Mouse (Mus musculus) embryonic facial prominence, embryonic 11.5 days (tissue): ENCODE measurements around the gene Olfr279. TPM values are rescaled to one million over a fixed set of nuclear protein-coding genes. Genes with fewer than 3 reads are reported as not detected.

Experiments used
- ATAC-seq: fragments of 200-750 bp; cut with Nextera tagmentation; replicated peaks from 2 replicates; pipeline ENCODE4 v1.8.0; 2017; ENCODE audit warnings: low read depth; ENCODE audit not compliant: insufficient number of reproducible peaks, low FRiP score, low TSS enrichment
- DNase-seq: peaks from one replicate; pipeline ENCODE4 v3.0.0-alpha.2; 2015; ENCODE audit warnings: low spot score
- H3K27ac ChIP-seq: fragments of 300-500 bp; sonication (generic); replicated peaks from 2 replicates; pipeline ENCODE4 v1.5.1; 2014; ENCODE audit warnings: mild to moderate bottlenecking, low read depth, low read length, control low read depth
- H3K27me3 ChIP-seq: fragments of 300-500 bp; sonication (generic); 2 replicates; pipeline ENCODE4 v1.6.1; 2014; ENCODE audit warnings: mild to moderate bottlenecking, low read length, moderate library complexity, mixed read lengths; ENCODE audit not compliant: control insufficient read depth, insufficient read depth
- H3K36me3 ChIP-seq: fragments of 300-500 bp; sonication (generic); replicated peaks from 2 replicates; pipeline ENCODE4 v1.6.1; 2014; ENCODE audit warnings: low read depth, mild to moderate bottlenecking, low read length, moderate library complexity, mixed read lengths; ENCODE audit not compliant: control insufficient read depth, insufficient read depth
- H3K4me1 ChIP-seq: fragments of 300-500 bp; sonication (generic); 2 replicates; pipeline ENCODE4 v1.6.1; 2014; ENCODE audit warnings: low read length, mixed read lengths; ENCODE audit not compliant: control insufficient read depth, insufficient read depth
- H3K4me2 ChIP-seq: fragments of 300-500 bp; sonication (generic); 2 replicates; pipeline ENCODE4 v1.6.1; 2014; ENCODE audit warnings: low read depth, mild to moderate bottlenecking, control low read depth, low read length, moderate library complexity
- H3K4me3 ChIP-seq: fragments of 300-500 bp; sonication (generic); 2 replicates; pipeline ENCODE4 v1.5.1; 2014; ENCODE audit warnings: low read depth, low read length, control low read depth
- H3K9ac ChIP-seq: fragments of 300-500 bp; sonication (generic); replicated peaks from 2 replicates; pipeline ENCODE4 v1.6.1; 2014; ENCODE audit warnings: mild to moderate bottlenecking, control low read depth, low read length
- H3K9me3 ChIP-seq: fragments of 300-500 bp; sonication (generic); replicated peaks from 2 replicates; pipeline ENCODE4 v1.6.1; 2016; ENCODE audit warnings: mild to moderate bottlenecking, low read length, inconsistent platforms, mixed read lengths; ENCODE audit not compliant: control insufficient read depth
- WGBS: fragments of 180-500 bp; shearing (Covaris S2); extraction: QIAGEN DNeasy Blood & Tissue Kit; methylation state at CpG from one replicate; pipeline ENCODE4 v1.1.7; 2014; 5-methylcytosine and 5-hydroxymethylcytosine counted together
- microRNA-seq: library from miRNA; unstranded; fragments of <30 nt; microRNA quantifications from one replicate; pipeline ENCODE4, GENCODE M21; 2016; ENCODE audit warnings: borderline number of aligned reads
- polyA plus RNA-seq: library from polyadenylated mRNA; unstranded; fragments of >200 nt; fragmentation: Nextera tagmentation; extraction: Ambion mirVana; gene quantifications from 2 replicates; pipeline ENCODE4 v1.2.1, GENCODE M21; 2014

The Olfr279 gene
- polyA plus RNA-seq, 1 experiment from 2014 or later: not detected

DNA sequence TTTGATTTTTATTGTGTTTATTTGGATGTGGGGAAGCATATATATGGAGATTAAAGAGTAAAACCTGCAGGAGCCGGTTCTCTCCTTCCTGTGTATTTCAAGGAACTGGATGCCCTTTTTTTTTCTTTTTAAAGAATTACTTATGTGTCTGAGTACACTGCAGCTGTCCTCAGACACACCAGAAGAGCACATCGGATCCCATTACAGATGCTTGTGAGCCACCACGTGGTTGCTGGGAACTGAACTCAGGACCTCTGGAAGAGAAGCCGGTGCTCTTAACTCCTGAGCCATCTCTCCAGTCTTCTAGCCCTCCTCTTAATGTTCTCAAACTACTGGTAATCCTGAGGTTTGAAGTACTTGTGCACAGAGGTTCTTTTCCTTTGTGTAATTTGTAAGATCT lies 45.7 kb downstream of the Olfr279 start:
- Histone ChIP-seq H3K27me3 (no peaks in the 10 kb centered on the region), H3K36me3 (peaks cover 7% of the 10 kb centered on the region), H3K9me3 (no peaks in the 10 kb centered on the region), H3K4me1 (no peaks in the 10 kb centered on the region), H3K4me2 (no peak overlapping the region), H3K9ac (no peak overlapping the region), H3K27ac (no peak overlapping the region), H3K4me3 (no peak overlapping the region)
- 74% methylated on average over 4 of the region's 4 CpGs for WGBS
- DNase-seq: no peak
- ATAC-seq: no peak

DNA sequence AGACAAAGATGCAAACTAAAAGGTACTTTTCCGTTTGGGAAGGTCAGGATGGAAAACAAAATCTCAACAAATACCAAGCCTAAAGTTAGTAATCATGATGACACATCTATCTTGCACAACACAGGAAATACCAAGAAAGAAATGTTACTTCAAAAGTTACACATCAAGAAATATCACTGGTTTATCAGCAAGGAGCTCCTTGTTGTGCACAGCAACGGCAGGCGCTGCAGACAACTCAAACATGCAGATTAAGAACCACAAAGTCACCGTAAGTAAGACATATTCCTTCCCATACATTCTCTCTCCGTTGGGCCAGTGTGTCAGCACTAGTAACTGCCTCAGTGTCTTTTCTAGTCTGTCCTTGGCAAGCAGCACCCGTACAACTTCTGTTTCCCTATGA lies 48.9 kb downstream of the Olfr279 start:
- Histone ChIP-seq H3K9ac (no peak overlapping the region), H3K36me3 (peaks cover 24% of the 10 kb centered on the region), H3K4me3 (no peak overlapping the region), H3K27me3 (no peaks in the 10 kb centered on the region), H3K9me3 (no peaks in the 10 kb centered on the region), H3K4me1 (no peaks in the 10 kb centered on the region), H3K4me2 (no peak overlapping the region), H3K27ac (no peak overlapping the region)
- no peak for ATAC-seq
- 92% methylated on average over 6 of the region's 6 CpGs for WGBS
- DNase-seq: no peak

DNA sequence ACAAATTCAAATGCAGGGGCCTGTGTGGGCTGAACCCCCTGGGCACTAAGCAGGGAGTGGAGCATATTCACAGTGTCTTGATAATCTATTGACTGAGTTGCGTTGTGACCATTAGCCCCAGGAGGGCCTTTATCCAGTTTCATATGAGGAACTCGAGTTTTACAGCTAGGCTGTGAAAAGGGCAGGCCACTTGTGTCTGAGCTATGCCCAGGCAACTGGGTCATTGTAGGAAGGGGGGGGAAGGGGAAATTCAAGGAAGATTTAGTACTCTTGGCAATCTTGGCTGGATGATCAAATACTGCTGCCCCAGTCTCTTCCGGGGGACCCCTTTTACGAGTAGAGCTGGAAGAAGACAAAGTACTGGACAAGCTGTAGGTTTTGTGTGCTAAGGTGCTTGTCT lies 51.1 kb downstream of the Olfr279 start:
- no peak overlapping the region for H3K4me3 ChIP-seq
- H3K9ac ChIP-seq: no peak overlapping the region
- ATAC-seq: no peak
- DNase-seq: no peak
- no peak overlapping the region for H3K27ac ChIP-seq
- peaks cover 24% of the 10 kb centered on the region for H3K36me3 ChIP-seq
- no peaks in the 10 kb centered on the region for H3K9me3 ChIP-seq
- WGBS: 94% methylated on average over 4 of the region's 4 CpGs
- H3K27me3 ChIP-seq: no peaks in the 10 kb centered on the region
- H3K4me1 ChIP-seq: no peaks in the 10 kb centered on the region
- H3K4me2 ChIP-seq: no peak overlapping the region

DNA sequence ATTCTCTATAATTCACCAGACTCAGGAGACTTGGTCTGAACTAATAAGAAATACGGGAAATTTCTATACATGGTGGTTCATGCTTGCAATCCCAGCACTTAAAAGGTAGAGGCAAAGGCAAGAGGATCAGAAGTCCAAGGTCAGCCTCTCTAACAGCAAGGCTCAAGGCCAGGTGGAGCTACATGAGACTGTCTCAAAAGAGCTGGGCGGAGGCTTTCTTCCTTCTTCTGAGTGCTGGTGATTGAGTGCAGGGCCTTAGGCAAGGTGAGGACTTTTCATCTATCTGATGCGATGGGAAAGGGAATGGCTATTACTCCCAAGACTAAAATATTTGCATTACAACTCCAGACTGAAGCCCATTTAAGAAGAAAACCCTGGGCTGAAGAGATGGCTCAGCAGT lies 52.9 kb downstream of the Olfr279 start:
- Histone ChIP-seq H3K4me3 (no peak overlapping the region), H3K36me3 (peaks cover 21% of the 10 kb centered on the region), H3K27ac (no peak overlapping the region), H3K9me3 (no peaks in the 10 kb centered on the region), H3K4me2 (no peak overlapping the region), H3K4me1 (no peaks in the 10 kb centered on the region), H3K9ac (no peak overlapping the region), H3K27me3 (no peaks in the 10 kb centered on the region)
- 94% methylated on average over 3 of the region's 3 CpGs for WGBS
- ATAC-seq: no peak
- DNase-seq: no peak

DNA sequence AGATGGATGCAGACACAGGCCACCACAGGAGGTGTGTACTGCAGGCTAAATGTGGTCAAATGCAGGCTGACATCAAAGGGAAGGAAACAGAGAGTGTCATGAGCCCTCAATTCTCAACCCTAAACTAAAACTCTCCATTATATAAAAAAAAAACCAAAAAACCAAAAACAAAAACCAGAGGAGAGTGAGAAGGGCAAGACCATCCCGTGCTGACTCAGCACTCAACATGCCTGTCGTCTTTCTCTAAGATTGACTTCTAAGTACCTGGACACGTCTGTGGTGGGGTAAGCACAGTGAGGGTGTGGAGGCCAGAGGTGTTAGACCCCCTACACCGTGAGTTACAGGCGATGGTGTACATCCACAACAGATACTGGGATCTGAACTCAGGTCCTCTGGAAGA lies 54.6 kb downstream of the Olfr279 start:
- Histone ChIP-seq H3K36me3 (peaks cover 29% of the 10 kb centered on the region), H3K27me3 (no peaks in the 10 kb centered on the region), H3K4me1 (no peaks in the 10 kb centered on the region), H3K9ac (no peak overlapping the region), H3K4me2 (no peak overlapping the region), H3K4me3 (no peak overlapping the region), H3K27ac (no peak overlapping the region), H3K9me3 (no peaks in the 10 kb centered on the region)
- ATAC-seq (no peak), DNase-seq (no peak)
- 93% methylated on average over 5 of the region's 5 CpGs for WGBS

Small RNA genes within 50 kb of the gene (microRNA-seq; reads per million reads assigned to microRNA genes)
- 1.4 reads per million for gene Mir1291

Other genes with a start within 250 kb of the Olfr279 start
- gene H1fnt, start 235.1 kb upstream of the Olfr279 start, polyA plus RNA-seq: not detected in 2 replicates
- gene Zfp641, start 196.2 kb upstream of the Olfr279 start, polyA plus RNA-seq: 0.26 and 0.50 TPM in 2 replicates
- gene Olfr285, start 175.0 kb upstream of the Olfr279 start, polyA plus RNA-seq: not detected in 2 replicates
- not detected in 2 replicates for gene Olfr284, start 151.4 kb upstream of the Olfr279 start, polyA plus RNA-seq
- not detected in 2 replicates for gene Olfr283, start 111.5 kb upstream of the Olfr279 start, polyA plus RNA-seq
- gene Olfr282, start 61.2 kb upstream of the Olfr279 start, polyA plus RNA-seq: not detected in 2 replicates
- not detected in 2 replicates for gene Olfr281, start 39.8 kb upstream of the Olfr279 start, polyA plus RNA-seq
- not detected in 2 replicates for gene OR5BS1P, start 22.5 kb upstream of the Olfr279 start, polyA plus RNA-seq
- 0.38 and 0.39 TPM in 2 replicates for gene Lalba, start 9.7 kb upstream of the Olfr279 start, polyA plus RNA-seq
- 145 and 153 TPM in 2 replicates for gene Kansl2, start 41.9 kb downstream of the Olfr279 start, polyA plus RNA-seq
- gene Ccnt1, start 78.5 kb downstream of the Olfr279 start, polyA plus RNA-seq: 61.4 and 61.8 TPM in 2 replicates
- gene 4930415O20Rik, start 78.6 kb downstream of the Olfr279 start, polyA plus RNA-seq: not detected in 2 replicates
- gene Adcy6, start 117.7 kb downstream of the Olfr279 start, polyA plus RNA-seq: 8.4 and 10.4 TPM in 2 replicates
- gene Cacnb3, start 138.4 kb downstream of the Olfr279 start, polyA plus RNA-seq: 32.3 and 33.4 TPM in 2 replicates
- gene Ddx23, start 170.5 kb downstream of the Olfr279 start, polyA plus RNA-seq: 20.8 and 22.0 TPM in 2 replicates
- 0.63 and 0.92 TPM in 2 replicates for gene Rnd1, start 185.1 kb downstream of the Olfr279 start, polyA plus RNA-seq
- gene Ccdc65, start 215.8 kb downstream of the Olfr279 start, polyA plus RNA-seq: 1.3 TPM in 2 replicates
- gene Fkbp11, start 235.8 kb downstream of the Olfr279 start, polyA plus RNA-seq: 18.9 and 21.0 TPM in 2 replicates